Mouse (Mus musculus): ENCODE data around the gene Kndc1. TPM values are rescaled to one million over a fixed set of nuclear protein-coding genes. Genes with fewer than 3 reads are reported as not detected.

Kndc1 gene
- polyA plus RNA-seq, 2 experiments: 0.10 to 0.45 TPM

GRCm38 (mm10) chr7:139910204-139910835, 15.8 kb downstream of the Kndc1 start:
- no peak for DNase-seq (ENCODE audit: low spot score)
- no peak for ATAC-seq (ENCODE audit: low FRiP score, low read depth)
- Histone ChIP-seq H3K4me2 (replicated peaks; ENCODE audit: low read depth, low read length, severe bottlenecking) (no peak overlapping the region), H3K9me3 (ENCODE audit: control insufficient read depth, low read length) (no peaks in the 10 kb centered on the region), H3K36me3 (ENCODE audit: control insufficient read depth, insufficient read depth, low read length) (no peaks in the 10 kb centered on the region), H3K27ac (replicated peaks; ENCODE audit: low read depth, low read length) (no peak overlapping the region), H3K9ac (ENCODE audit: low read depth, low read length, severe bottlenecking) (no peak overlapping the region), H3K4me3 (replicated peaks; ENCODE audit: low read length) (no peak overlapping the region), H3K27me3 (ENCODE audit: control insufficient read depth, insufficient read depth, low read length) (peaks cover 17% of the 10 kb centered on the region), H3K4me1 (ENCODE audit: control insufficient read depth, insufficient read depth, low read length) (0 out of 2 replicates have a peak, but pooled peaks cover 3% of the 10 kb centered on the region)
- TF ChIP-seq POLR2A (IDR thresholded peaks at IDR 0.05; ENCODE audit: borderline replicate concordance, extremely low read depth, insufficient read depth, insufficient read length): no peak
- 53% methylated on average over 11 of the region's 11 CpGs for WGBS

- no peak for TF ChIP-seq POLR2A (IDR thresholded peaks at IDR 0.05; ENCODE audit: borderline replicate concordance, extremely low read depth, insufficient read depth, insufficient read length)
- peak overlapping the region; percentile 30 for H3K4me3 ChIP-seq (replicated peaks; ENCODE audit: low read length)
- no peaks in the 10 kb centered on the region for H3K9me3 ChIP-seq (ENCODE audit: control insufficient read depth, low read length)
- H3K27ac ChIP-seq (replicated peaks; ENCODE audit: low read depth, low read length): no peak overlapping the region
- no peaks in the 10 kb centered on the region for H3K4me1 ChIP-seq (ENCODE audit: control insufficient read depth, insufficient read depth, low read length)
- 0 out of 2 replicates have a peak, but pooled peaks have one; percentile 8 for ATAC-seq (ENCODE audit: low FRiP score, low read depth)
- H3K9ac ChIP-seq (ENCODE audit: low read depth, low read length, severe bottlenecking): no peak overlapping the region
- no peak for DNase-seq (ENCODE audit: low spot score)
- peaks cover 21% of the 10 kb centered on the region for H3K27me3 ChIP-seq (ENCODE audit: control insufficient read depth, insufficient read depth, low read length)
- H3K36me3 ChIP-seq (ENCODE audit: control insufficient read depth, insufficient read depth, low read length): no peaks in the 10 kb centered on the region
- 10% methylated on average over 29 of the region's 29 CpGs for WGBS
- H3K4me2 ChIP-seq (replicated peaks; ENCODE audit: low read depth, low read length, severe bottlenecking): peak overlapping the region; percentile 40
Observed at GRCm38 (mm10) chr7:139914141-139915047, 19.9 kb downstream of the Kndc1 start.

- Histone ChIP-seq H3K4me1 (ENCODE audit: control insufficient read depth, insufficient read depth, low read length) (no peaks in the 10 kb centered on the region), H3K9ac (ENCODE audit: low read depth, low read length, severe bottlenecking) (no peak overlapping the region), H3K4me3 (replicated peaks; ENCODE audit: low read length) (no peak overlapping the region), H3K27ac (replicated peaks; ENCODE audit: low read depth, low read length) (no peak overlapping the region), H3K9me3 (ENCODE audit: control insufficient read depth, low read length) (no peaks in the 10 kb centered on the region), H3K27me3 (ENCODE audit: control insufficient read depth, insufficient read depth, low read length) (peaks cover 21% of the 10 kb centered on the region), H3K4me2 (replicated peaks; ENCODE audit: low read depth, low read length, severe bottlenecking) (no peak overlapping the region), H3K36me3 (ENCODE audit: control insufficient read depth, insufficient read depth, low read length) (no peaks in the 10 kb centered on the region)
- DNase-seq (ENCODE audit: low spot score) (no peak), ATAC-seq (ENCODE audit: low FRiP score, low read depth) (no peak)
- 8% methylated on average over 14 of the region's 14 CpGs for WGBS
- no peak for TF ChIP-seq POLR2A (IDR thresholded peaks at IDR 0.05; ENCODE audit: borderline replicate concordance, extremely low read depth, insufficient read depth, insufficient read length)
Observed at GRCm38 (mm10) chr7:139915646-139916257, 21.3 kb downstream of the Kndc1 start.

- H3K27me3 ChIP-seq (ENCODE audit: control insufficient read depth, insufficient read depth, low read length): peaks cover 21% of the 10 kb centered on the region
- no peak for TF ChIP-seq POLR2A (IDR thresholded peaks at IDR 0.05; ENCODE audit: borderline replicate concordance, extremely low read depth, insufficient read depth, insufficient read length)
- H3K4me1 ChIP-seq (ENCODE audit: control insufficient read depth, insufficient read depth, low read length): no peaks in the 10 kb centered on the region
- no peak overlapping the region for H3K4me3 ChIP-seq (replicated peaks; ENCODE audit: low read length)
- H3K4me2 ChIP-seq (replicated peaks; ENCODE audit: low read depth, low read length, severe bottlenecking): no peak overlapping the region
- H3K27ac ChIP-seq (replicated peaks; ENCODE audit: low read depth, low read length): no peak overlapping the region
- no peaks in the 10 kb centered on the region for H3K36me3 ChIP-seq (ENCODE audit: control insufficient read depth, insufficient read depth, low read length)
- 0% methylated on average over 1 of the region's 1 CpGs for WGBS
- no peak for DNase-seq (ENCODE audit: low spot score)
- no peaks in the 10 kb centered on the region for H3K9me3 ChIP-seq (ENCODE audit: control insufficient read depth, low read length)
- H3K9ac ChIP-seq (ENCODE audit: low read depth, low read length, severe bottlenecking): no peak overlapping the region
- no peak for ATAC-seq (ENCODE audit: low FRiP score, low read depth)
Observed at GRCm38 (mm10) chr7:139916345-139916744, 21.8 kb downstream of the Kndc1 start.

- no peak for ATAC-seq (ENCODE audit: low FRiP score, low read depth)
- Histone ChIP-seq H3K36me3 (ENCODE audit: control insufficient read depth, insufficient read depth, low read length) (no peaks in the 10 kb centered on the region), H3K4me1 (ENCODE audit: control insufficient read depth, insufficient read depth, low read length) (no peaks in the 10 kb centered on the region), H3K27me3 (ENCODE audit: control insufficient read depth, insufficient read depth, low read length) (peaks cover 21% of the 10 kb centered on the region), H3K9me3 (ENCODE audit: control insufficient read depth, low read length) (no peaks in the 10 kb centered on the region), H3K27ac (replicated peaks; ENCODE audit: low read depth, low read length) (no peak overlapping the region), H3K9ac (ENCODE audit: low read depth, low read length, severe bottlenecking) (no peak overlapping the region), H3K4me2 (replicated peaks; ENCODE audit: low read depth, low read length, severe bottlenecking) (no peak overlapping the region), H3K4me3 (replicated peaks; ENCODE audit: low read length) (no peak overlapping the region)
- 54% methylated on average over 4 of the region's 4 CpGs for WGBS
- TF ChIP-seq POLR2A (IDR thresholded peaks at IDR 0.05; ENCODE audit: borderline replicate concordance, extremely low read depth, insufficient read depth, insufficient read length): no peak
- DNase-seq (ENCODE audit: low spot score): no peak
Observed at GRCm38 (mm10) chr7:139918262-139918661, 23.8 kb downstream of the Kndc1 start.
